Mouse (Mus musculus) hindbrain, postnatal 0 days (tissue): Measurements from ENCODE around the gene Cat. TPM values are rescaled to one million over a fixed set of nuclear protein-coding genes. Genes with fewer than 3 reads are reported as not detected.

Source experiments
- ATAC-seq: fragments of 200-750 bp; cut with Nextera tagmentation; 2 replicates; pipeline ENCODE4 v1.8.0; 2017; ENCODE audit warnings: mild to moderate bottlenecking, moderate TSS enrichment, moderate library complexity
- DNase-seq: peaks from one replicate; pipeline ENCODE4 v3.0.0-alpha.2; 2015; ENCODE audit warnings: low spot score
- H3K27ac ChIP-seq: fragments of 300-500 bp; sonication (generic); 2 replicates; pipeline ENCODE4 v1.5.1; 2014; ENCODE audit warnings: mild to moderate bottlenecking
- H3K27me3 ChIP-seq: fragments of 300-500 bp; sonication (generic); 2 replicates; pipeline ENCODE4 v1.6.1; 2014; ENCODE audit warnings: low read length, mixed read lengths; ENCODE audit not compliant: insufficient read depth
- H3K36me3 ChIP-seq: fragments of 300-500 bp; sonication (generic); 2 replicates; pipeline ENCODE4 v1.6.1; 2014; ENCODE audit warnings: low read length, mixed read lengths; ENCODE audit not compliant: insufficient read depth
- H3K4me1 ChIP-seq: fragments of 300-500 bp; sonication (generic); 2 replicates; pipeline ENCODE4 v1.6.1; 2014; ENCODE audit warnings: antibody characterized with exemption, low read length, mixed read lengths; ENCODE audit not compliant: insufficient read depth
- H3K4me2 ChIP-seq: fragments of 300-500 bp; sonication (generic); 2 replicates; pipeline ENCODE4 v1.6.1; 2014; ENCODE audit warnings: low read depth, mild to moderate bottlenecking, low read length, moderate library complexity, mixed read lengths
- H3K4me3 ChIP-seq: fragments of 300-500 bp; sonication (generic); 2 replicates; pipeline ENCODE4 v1.5.1; 2014; ENCODE audit warnings: low read length
- H3K9ac ChIP-seq: fragments of 300-500 bp; sonication (generic); replicated peaks from 2 replicates; pipeline ENCODE4 v1.6.1; 2014; ENCODE audit warnings: mild to moderate bottlenecking, low read length, moderate library complexity, mixed read lengths
- H3K9me3 ChIP-seq: fragments of 300-500 bp; sonication (generic); 2 replicates; pipeline ENCODE4 v1.6.1; 2016; ENCODE audit warnings: low read length, mixed read lengths
- CTCF ChIP-seq: IDR thresholded peaks from 2 replicates; pipeline ENCODE4 v1.5.1; 2016; ENCODE audit warnings: antibody characterized with exemption, control low read depth, low read depth
- WGBS: fragments of 180-500 bp; shearing (Covaris S2); extraction: QIAGEN DNeasy Blood & Tissue Kit; methylation state at CpG from one replicate; pipeline ENCODE4 v1.1.7; 2014; 5-methylcytosine and 5-hydroxymethylcytosine counted together
- polyA plus RNA-seq: library from polyadenylated mRNA; unstranded; fragments of >200 nt; fragmentation: Nextera tagmentation; extraction: Ambion mirVana; gene quantifications from 2 replicates; pipeline ENCODE4 v1.2.1, GENCODE M21; 2015
- total RNA-seq: library from RNA; depleted of rRNA; stranded (reverse); fragments of >200 nt; gene quantifications from 2 replicates; pipeline ENCODE4 v1.2.3, GENCODE M21; 2014

Cat gene
- total and polyA plus RNA-seq, 2 experiments from 2014 or later: 71.4 to 112 TPM

DNA sequence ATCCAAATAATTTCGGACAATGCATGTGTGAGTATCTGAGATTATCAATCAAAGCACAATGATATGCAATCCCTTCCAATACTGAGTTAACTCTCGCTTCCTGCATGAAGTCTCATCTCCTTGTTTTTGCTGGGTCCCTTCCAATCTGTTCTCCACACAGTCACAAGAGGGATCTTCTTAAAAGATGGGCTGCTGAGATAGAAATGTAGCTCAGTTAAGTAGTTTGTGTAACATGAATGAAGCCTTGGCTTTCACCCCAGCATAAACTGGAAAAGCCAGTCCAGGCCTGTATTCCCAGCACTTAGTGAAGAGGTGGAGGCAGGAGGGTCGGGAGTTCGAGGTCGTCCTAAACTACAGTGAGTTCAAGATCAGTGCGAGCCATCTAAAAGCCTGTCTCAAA lies 38.6 kb downstream of the Cat start:
- TF ChIP-seq CTCF: no peak
- Histone ChIP-seq H3K4me1 (no peaks in the 10 kb centered on the region), H3K27ac (no peak overlapping the region), H3K4me2 (no peak overlapping the region), H3K27me3 (no peaks in the 10 kb centered on the region), H3K9ac (no peak overlapping the region), H3K36me3 (no peaks in the 10 kb centered on the region), H3K9me3 (no peaks in the 10 kb centered on the region), H3K4me3 (no peak overlapping the region)
- 92% methylated on average over 6 of the region's 6 CpGs for WGBS
- ATAC-seq: no peak
- no peak for DNase-seq

DNA sequence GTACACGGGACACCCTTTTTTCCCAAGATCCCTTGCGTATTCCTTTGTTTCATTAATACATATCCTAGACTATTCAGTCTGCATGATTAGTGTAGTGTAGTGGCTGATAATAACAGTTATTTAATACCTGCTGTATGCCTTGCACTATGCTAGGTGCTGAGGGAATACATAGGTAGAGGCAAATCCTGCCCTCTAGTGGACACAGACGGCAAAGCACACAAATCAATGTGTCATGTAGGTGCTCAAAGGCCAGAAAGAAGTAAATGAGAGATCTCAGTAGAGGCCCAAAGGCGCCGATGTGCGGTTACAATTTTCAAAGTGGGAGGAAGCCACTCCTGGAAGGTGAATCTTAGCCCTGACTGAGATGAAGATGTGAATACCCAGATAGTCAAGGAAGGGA lies 39.2 kb downstream of the Cat start:
- no peaks in the 10 kb centered on the region for H3K27me3 ChIP-seq
- no peak overlapping the region for H3K27ac ChIP-seq
- WGBS: 69% methylated on average over 6 of the region's 6 CpGs
- no peaks in the 10 kb centered on the region for H3K4me1 ChIP-seq
- no peaks in the 10 kb centered on the region for H3K9me3 ChIP-seq
- no peak for ATAC-seq
- TF ChIP-seq CTCF: peak; percentile 79
- H3K9ac ChIP-seq: no peak overlapping the region
- H3K36me3 ChIP-seq: no peaks in the 10 kb centered on the region
- DNase-seq: peak; percentile 68
- H3K4me2 ChIP-seq: no peak overlapping the region
- H3K4me3 ChIP-seq: no peak overlapping the region

DNA sequence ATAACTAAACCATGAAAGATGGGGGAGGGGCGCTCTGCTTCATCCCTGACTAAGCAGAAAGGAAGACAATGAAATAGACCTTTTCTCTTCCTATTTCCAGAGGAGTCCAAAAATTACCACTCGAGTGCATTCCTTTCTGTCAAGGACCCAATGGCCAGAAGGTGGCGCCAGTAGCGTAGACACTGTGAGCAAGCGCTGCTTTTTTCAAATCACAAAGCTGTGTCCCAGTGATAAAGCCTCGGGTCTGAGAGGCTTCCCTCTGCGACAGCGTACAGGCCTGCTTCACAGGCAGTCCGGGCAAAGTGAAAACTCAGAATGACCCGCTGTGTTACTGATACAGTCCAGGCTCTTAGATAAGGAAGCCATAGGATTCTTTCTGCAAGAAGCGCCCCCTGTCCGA lies 45.2 kb downstream of the Cat start:
- no peaks in the 10 kb centered on the region for H3K27me3 ChIP-seq
- no peak overlapping the region for H3K9ac ChIP-seq
- DNase-seq: peak; percentile 94
- peak; percentile 84 for ATAC-seq
- H3K4me2 ChIP-seq: peak overlapping the region; percentile 49
- WGBS: 3% methylated on average over 12 of the region's 12 CpGs
- no peak overlapping the region for H3K4me3 ChIP-seq
- H3K9me3 ChIP-seq: no peaks in the 10 kb centered on the region
- H3K27ac ChIP-seq: no peak overlapping the region
- no peaks in the 10 kb centered on the region; the same call in 1 of the 2 replicates for H3K4me1 ChIP-seq
- no peaks in the 10 kb centered on the region for H3K36me3 ChIP-seq
- TF ChIP-seq CTCF: peak; percentile 88

DNA sequence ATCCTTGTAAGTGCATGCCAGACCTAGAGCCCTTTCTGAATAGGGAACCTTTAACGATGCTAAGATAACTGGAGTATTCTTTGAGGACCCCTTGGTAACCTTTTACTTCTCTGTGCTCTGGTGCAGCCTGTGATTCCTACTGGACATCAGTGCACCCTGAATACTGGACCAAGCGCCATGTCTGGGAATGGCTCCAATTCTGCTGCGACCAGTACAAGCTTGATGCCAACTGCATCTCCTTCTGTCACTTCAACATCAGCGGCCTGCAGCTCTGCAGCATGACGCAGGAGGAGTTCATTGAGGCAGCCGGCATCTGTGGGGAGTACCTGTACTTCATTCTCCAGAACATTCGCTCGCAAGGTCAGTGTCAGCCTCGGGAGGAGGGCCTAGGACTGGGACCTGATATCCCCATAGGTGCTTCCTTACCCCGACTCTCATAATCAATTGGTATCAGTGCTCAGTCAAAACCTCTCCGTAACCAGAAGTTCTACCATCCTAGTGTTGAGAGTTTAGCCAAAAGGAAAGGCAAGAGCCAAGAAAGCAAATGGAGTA lies 45.8 kb downstream of the Cat start:
- Histone ChIP-seq H3K27me3 (no peaks in the 10 kb centered on the region), H3K9ac (no peak overlapping the region), H3K36me3 (no peaks in the 10 kb centered on the region), H3K9me3 (no peaks in the 10 kb centered on the region), H3K27ac (no peak overlapping the region; the same call in 1 of the 2 replicates), H3K4me1 (no peaks in the 10 kb centered on the region; the same call in 1 of the 2 replicates), H3K4me2 (no peak overlapping the region), H3K4me3 (no peak overlapping the region)
- TF ChIP-seq CTCF: no peak
- DNase-seq (no peak), ATAC-seq (no peak)
- 75% methylated on average over 11 of the region's 11 CpGs for WGBS

DNA sequence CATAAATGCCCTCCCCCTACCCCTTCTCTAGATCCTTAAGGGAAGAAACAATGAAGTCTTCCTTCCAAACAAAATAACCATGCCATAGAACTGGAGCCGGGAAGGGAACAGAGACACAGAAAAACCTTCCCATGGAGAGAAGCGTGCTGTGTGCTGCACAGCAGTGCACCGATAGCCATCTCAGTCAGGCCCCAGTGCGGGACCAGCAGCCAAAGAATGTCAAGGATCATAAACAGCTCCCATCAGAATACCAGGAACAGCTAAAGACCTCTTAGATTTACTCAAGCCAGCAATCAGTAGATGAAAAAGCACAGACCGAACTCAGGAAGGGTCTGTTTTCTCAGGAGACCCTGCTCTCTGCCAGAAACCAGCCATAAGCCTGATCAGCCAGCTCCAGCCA lies 48.4 kb downstream of the Cat start:
- Histone ChIP-seq H3K4me2 (no peak overlapping the region), H3K9ac (no peak overlapping the region), H3K4me3 (no peak overlapping the region), H3K4me1 (no peaks in the 10 kb centered on the region; the same call in 1 of the 2 replicates), H3K9me3 (no peaks in the 10 kb centered on the region), H3K36me3 (no peaks in the 10 kb centered on the region), H3K27me3 (no peaks in the 10 kb centered on the region), H3K27ac (no peak overlapping the region)
- no peak for TF ChIP-seq CTCF
- no peak for DNase-seq
- 58% methylated on average over 5 of the region's 5 CpGs for WGBS
- no peak for ATAC-seq

DNA sequence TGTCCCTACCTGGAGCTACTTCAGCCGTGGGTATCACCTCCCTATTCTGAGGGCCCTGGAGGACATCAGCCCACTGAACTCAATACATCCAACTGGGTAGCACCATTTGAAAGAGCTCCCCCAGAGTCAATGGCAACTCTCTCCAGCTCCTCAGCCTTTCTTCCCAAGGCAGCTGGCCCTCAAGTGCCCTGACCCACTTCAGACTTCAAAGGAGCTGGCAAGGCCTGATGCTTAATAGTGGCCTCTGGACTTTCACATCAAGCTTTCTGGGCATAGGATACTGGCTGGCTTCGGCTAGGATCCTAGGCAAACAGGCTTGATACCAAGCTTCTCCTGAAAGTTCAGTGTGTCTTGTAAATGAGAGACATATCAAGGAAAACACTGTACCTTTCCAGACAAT lies 49.9 kb downstream of the Cat start:
- H3K4me3 ChIP-seq: no peak overlapping the region
- H3K4me2 ChIP-seq: no peak overlapping the region
- H3K27me3 ChIP-seq: no peaks in the 10 kb centered on the region
- H3K9me3 ChIP-seq: no peaks in the 10 kb centered on the region
- H3K9ac ChIP-seq: no peak overlapping the region
- H3K36me3 ChIP-seq: no peaks in the 10 kb centered on the region
- DNase-seq (no peak), ATAC-seq (no peak)
- H3K27ac ChIP-seq: no peak overlapping the region
- WGBS: 79% methylated on average over 2 of the region's 2 CpGs
- TF ChIP-seq CTCF: no peak
- no peaks in the 10 kb centered on the region; the same call in 1 of the 2 replicates for H3K4me1 ChIP-seq

DNA sequence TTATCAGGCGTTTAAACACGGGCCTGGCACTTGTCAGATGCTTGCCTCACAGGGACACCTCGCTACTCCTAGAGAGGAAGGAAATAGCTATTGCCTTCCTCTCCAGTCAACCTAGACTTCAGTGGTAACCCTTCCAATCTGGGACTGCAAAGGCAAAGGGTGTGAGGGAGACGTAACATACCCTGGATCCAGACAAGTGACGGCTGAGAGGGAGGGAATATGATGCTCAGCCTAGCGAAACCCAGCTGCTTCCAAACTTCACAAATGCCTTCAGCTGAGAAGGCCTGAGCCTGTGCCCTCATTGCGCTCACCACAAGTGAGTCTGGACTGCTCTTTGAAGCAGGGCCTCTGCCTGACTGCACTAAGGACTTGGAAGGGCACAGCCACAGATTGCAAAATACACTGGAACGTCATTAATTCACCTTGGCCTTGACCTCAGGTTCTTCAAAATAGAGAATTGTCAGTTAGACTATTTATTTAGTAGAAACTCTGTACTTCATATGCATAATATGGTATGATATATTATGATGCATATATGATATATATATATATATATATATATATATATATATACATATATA lies 52.2 kb downstream of the Cat start:
- DNase-seq (no peak), ATAC-seq (no peak)
- Histone ChIP-seq H3K4me3 (no peak overlapping the region), H3K36me3 (no peaks in the 10 kb centered on the region), H3K27me3 (no peaks in the 10 kb centered on the region), H3K27ac (no peak overlapping the region), H3K9me3 (no peaks in the 10 kb centered on the region), H3K4me2 (no peak overlapping the region), H3K4me1 (no peaks in the 10 kb centered on the region; the same call in 1 of the 2 replicates), H3K9ac (no peak overlapping the region)
- no peak for TF ChIP-seq CTCF
- 71% methylated on average over 8 of the region's 8 CpGs for WGBS
